Mouse (Mus musculus): Measurements from ENCODE around the gene Pgf. TPM values are rescaled to one million over a fixed set of nuclear protein-coding genes. Genes with fewer than 3 reads are reported as not detected.
A peak's percentile ranks its signal among the peaks of the same experiment; 100 is the strongest.

Pgf gene
- total and polyA plus RNA-seq, 3 experiments: 0.46 TPM; not detected in 2

- peak in 2 of 3 experiments; percentile 2 to 8; a peak in 1 of 6 replicates for TF ChIP-seq CTCF (IDR thresholded peaks at IDR 0.05 in 2 of 3, conservative IDR thresholded peaks at IDR 0.05 in 1 of 3; ENCODE audit: control insufficient read depth in 1 of 3, insufficient read depth in 1 of 3, low read depth in 2 of 3, low read length in 3 of 3, poor library complexity in 1 of 3, severe bottlenecking in 1 of 3)
- no peak for TF ChIP-seq EP300 (IDR thresholded peaks at IDR 0.05; ENCODE audit: low read depth in 1 of 2, low read length in 2 of 2)
- Histone ChIP-seq H3K27ac (ENCODE audit: control insufficient read depth, low read depth, low read length) (no peak overlapping the region), H3K36me3 (ENCODE audit: control insufficient read depth in 1 of 2, insufficient read depth in 2 of 2, low read length in 2 of 2) (peaks cover 12 to 15% of the 10 kb centered on the region in 2 experiments)
Observed at GRCm38 (mm10) chr12:85136627-85137026, 41.0 kb downstream of the Pgf start.

GRCm38 (mm10) chr12:85135513-85136470, 41.8 kb downstream of the Pgf start:
- no peaks in the 10 kb centered on the region for H3K9me3 ChIP-seq (replicated peaks; ENCODE audit: insufficient read depth, low read length)
- no peak for DNase-seq (ENCODE audit: low read depth, low spot score)
- peaks cover 14 to 15% of the 10 kb centered on the region in 2 experiments for H3K36me3 ChIP-seq (ENCODE audit: control insufficient read depth in 1 of 2, insufficient read depth in 2 of 2, low read length in 2 of 2)
- no peak for TF ChIP-seq ELF1 (IDR thresholded peaks at IDR 0.05; ENCODE audit: low read depth, low read length)
- TF ChIP-seq POLR2AphosphoS2 (IDR thresholded peaks at IDR 0.05; ENCODE audit: low read length): peak; percentile 57; the same call in 1 of the 2 replicates
- H3K79me2 ChIP-seq (ENCODE audit: control insufficient read depth, insufficient read depth, low read length, poor library complexity): no peaks in the 10 kb centered on the region
- H3K9ac ChIP-seq (ENCODE audit: control insufficient read depth, low read depth, low read length, poor library complexity, severe bottlenecking): no peak overlapping the region
- H3K27me3 ChIP-seq (ENCODE audit: control insufficient read depth in 1 of 2, insufficient read depth in 2 of 2, low read length in 2 of 2): no peaks in the 10 kb centered on the region
- H3K27ac ChIP-seq (ENCODE audit: control insufficient read depth, low read depth, low read length): no peak overlapping the region
- peaks cover 7 to 14% of the 10 kb centered on the region in 2 experiments for H3K4me1 ChIP-seq (ENCODE audit: control insufficient read depth in 1 of 2, insufficient read depth in 2 of 2, low read length in 2 of 2)
- H3K4me3 ChIP-seq (ENCODE audit: control insufficient read depth in 1 of 2, insufficient read depth in 1 of 2, low read depth in 2 of 2, low read length in 2 of 2): no peak overlapping the region

More at GRCm38 (mm10) chr12:85136627-85137026, 41.0 kb downstream of the Pgf start:
- Histone ChIP-seq H3K4me3 (ENCODE audit: control insufficient read depth in 1 of 2, insufficient read depth in 1 of 2, low read depth in 2 of 2, low read length in 2 of 2) (no peak overlapping the region), H3K9ac (ENCODE audit: control insufficient read depth, low read depth, low read length, poor library complexity, severe bottlenecking) (no peak overlapping the region), H3K79me2 (ENCODE audit: control insufficient read depth, insufficient read depth, low read length, poor library complexity) (no peaks in the 10 kb centered on the region), H3K4me1 (ENCODE audit: control insufficient read depth in 1 of 2, insufficient read depth in 2 of 2, low read length in 2 of 2) (peaks cover 7 to 14% of the 10 kb centered on the region in 2 experiments), H3K9me3 (replicated peaks; ENCODE audit: insufficient read depth, low read length) (no peaks in the 10 kb centered on the region), H3K27me3 (ENCODE audit: control insufficient read depth in 1 of 2, insufficient read depth in 2 of 2, low read length in 2 of 2) (no peaks in the 10 kb centered on the region)
- no peak for DNase-seq (ENCODE audit: low read depth, low spot score)

DNA sequence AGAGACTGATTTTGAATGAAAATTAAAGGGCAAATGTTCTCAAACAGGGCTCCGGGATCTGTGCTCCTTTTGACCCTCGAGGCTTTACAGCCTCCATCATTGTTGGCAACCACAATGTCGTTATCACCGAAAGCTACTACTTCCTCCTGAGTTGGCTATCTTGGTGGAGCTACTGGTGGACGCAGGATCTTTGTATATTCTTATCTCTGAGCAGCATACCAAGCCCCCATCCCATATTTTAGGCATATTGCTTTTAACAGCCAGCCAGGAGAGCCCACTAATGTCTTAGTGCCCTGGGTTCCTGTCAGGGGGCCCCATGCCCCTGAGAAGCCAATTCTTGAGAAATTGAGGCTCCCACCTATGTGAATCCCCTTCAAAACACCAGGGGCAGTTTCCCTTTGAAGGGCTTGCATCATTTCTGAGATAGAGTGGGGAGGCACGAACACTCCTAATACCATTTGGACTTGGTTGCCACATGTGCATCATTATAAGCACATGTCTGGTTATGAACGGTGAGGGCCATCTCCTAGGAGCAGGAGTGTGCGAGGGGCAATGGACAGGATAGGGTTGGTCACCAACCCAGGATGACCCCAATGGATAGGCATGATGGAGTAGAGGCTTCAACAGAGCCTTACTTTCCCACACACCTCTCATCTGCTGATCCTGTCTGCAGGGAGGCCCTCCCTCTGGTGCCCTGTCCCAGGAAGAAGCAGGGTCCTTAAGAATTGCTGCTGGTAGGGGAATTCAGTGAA, 43.4 kb downstream of the Pgf start:
- H3K27me3 ChIP-seq (ENCODE audit: control insufficient read depth in 1 of 2, insufficient read depth in 2 of 2, low read length in 2 of 2): no peaks in the 10 kb centered on the region
- DNase-seq (ENCODE audit: low read depth, low spot score): peak; percentile 63
- H3K79me2 ChIP-seq (ENCODE audit: control insufficient read depth, insufficient read depth, low read length, poor library complexity): no peaks in the 10 kb centered on the region
- no peak overlapping the region for H3K9ac ChIP-seq (ENCODE audit: control insufficient read depth, low read depth, low read length, poor library complexity, severe bottlenecking)
- H3K36me3 ChIP-seq (ENCODE audit: control insufficient read depth in 1 of 2, insufficient read depth in 2 of 2, low read length in 2 of 2): peaks cover 15 to 24% of the 10 kb centered on the region in 2 experiments
- no peak overlapping the region for H3K4me3 ChIP-seq (ENCODE audit: control insufficient read depth in 1 of 2, insufficient read depth in 1 of 2, low read depth in 2 of 2, low read length in 2 of 2)
- H3K9me3 ChIP-seq (replicated peaks; ENCODE audit: insufficient read depth, low read length): no peaks in the 10 kb centered on the region
- peak overlapping the region; percentile 8; the same call in 1 of the 2 replicates for H3K27ac ChIP-seq (ENCODE audit: control insufficient read depth, low read depth, low read length)
- peaks cover 7 to 14% of the 10 kb centered on the region in 2 experiments for H3K4me1 ChIP-seq (ENCODE audit: control insufficient read depth in 1 of 2, insufficient read depth in 2 of 2, low read length in 2 of 2)
- TF ChIP-seq KAT2A (conservative IDR thresholded peaks at IDR 0.05; ENCODE audit: low read depth, low read length): no peak
- TF ChIP-seq USF2 (IDR thresholded peaks at IDR 0.05; ENCODE audit: borderline replicate concordance in 1 of 2, insufficient read depth in 1 of 2, low read depth in 1 of 2, low read length in 2 of 2): no peak
- TF ChIP-seq GATA1 (IDR thresholded peaks at IDR 0.05; ENCODE audit: low read depth, low read length): peak; percentile 90
- peak; percentile 69 for TF ChIP-seq SIN3A (IDR thresholded peaks at IDR 0.05; ENCODE audit: low read length)
- no peak for TF ChIP-seq CTCF (IDR thresholded peaks at IDR 0.05 in 2 of 3, conservative IDR thresholded peaks at IDR 0.05 in 1 of 3; ENCODE audit: control insufficient read depth in 1 of 3, insufficient read depth in 1 of 3, low read depth in 2 of 3, low read length in 3 of 3, poor library complexity in 1 of 3, severe bottlenecking in 1 of 3)
- TF ChIP-seq BHLHE40 (IDR thresholded peaks at IDR 0.05; ENCODE audit: borderline replicate concordance, low read depth, low read length): no peak
- TF ChIP-seq TCF12 (IDR thresholded peaks at IDR 0.05; ENCODE audit: low read depth, low read length): peak; percentile 89
- no peak for TF ChIP-seq GABPA (IDR thresholded peaks at IDR 0.05; ENCODE audit: low read depth, low read length)
- TF ChIP-seq ETS1 (IDR thresholded peaks at IDR 0.05; ENCODE audit: low read depth, low read length): peak; percentile 59
- peak; percentile 47 for TF ChIP-seq MAX (IDR thresholded peaks at IDR 0.05; ENCODE audit: low read length)
- no peak for TF ChIP-seq ZNF384 (IDR thresholded peaks at IDR 0.05; ENCODE audit: low read depth, low read length)
- TF ChIP-seq USF1 (IDR thresholded peaks at IDR 0.05; ENCODE audit: low read depth, low read length): no peak
- TF ChIP-seq MXI1 (IDR thresholded peaks at IDR 0.05; ENCODE audit: low read depth, low read length): peak; percentile 30; the same call in 1 of the 2 replicates
- no peak for TF ChIP-seq ELF1 (IDR thresholded peaks at IDR 0.05; ENCODE audit: low read depth, low read length)
- TF ChIP-seq MAFK (IDR thresholded peaks at IDR 0.05; ENCODE audit: borderline replicate concordance, low read depth, low read length): 0 out of 2 replicates have a peak, but pooled peaks have one; percentile 4
- no peak for TF ChIP-seq RAD21 (IDR thresholded peaks at IDR 0.05; ENCODE audit: low read depth, low read length)
- peak; percentile 81 to 82 for TF ChIP-seq EP300 (IDR thresholded peaks at IDR 0.05; ENCODE audit: low read depth in 1 of 2, low read length in 2 of 2)
- no peak for TF ChIP-seq ZKSCAN1 (IDR thresholded peaks at IDR 0.05; ENCODE audit: low read depth, low read length)
- 0 out of 2 replicates have a peak, but pooled peaks have one; percentile 65 for TF ChIP-seq MAZ (IDR thresholded peaks at IDR 0.05; ENCODE audit: low read depth, low read length)
